Mouse (Mus musculus): ENCODE results near the gene Ppp2r5a. TPM values are rescaled to one million over a fixed set of nuclear protein-coding genes. Genes with fewer than 3 reads are reported as not detected.

Ppp2r5a gene
- polyA plus RNA-seq, 1 experiment = 15.9 TPM

DNA sequence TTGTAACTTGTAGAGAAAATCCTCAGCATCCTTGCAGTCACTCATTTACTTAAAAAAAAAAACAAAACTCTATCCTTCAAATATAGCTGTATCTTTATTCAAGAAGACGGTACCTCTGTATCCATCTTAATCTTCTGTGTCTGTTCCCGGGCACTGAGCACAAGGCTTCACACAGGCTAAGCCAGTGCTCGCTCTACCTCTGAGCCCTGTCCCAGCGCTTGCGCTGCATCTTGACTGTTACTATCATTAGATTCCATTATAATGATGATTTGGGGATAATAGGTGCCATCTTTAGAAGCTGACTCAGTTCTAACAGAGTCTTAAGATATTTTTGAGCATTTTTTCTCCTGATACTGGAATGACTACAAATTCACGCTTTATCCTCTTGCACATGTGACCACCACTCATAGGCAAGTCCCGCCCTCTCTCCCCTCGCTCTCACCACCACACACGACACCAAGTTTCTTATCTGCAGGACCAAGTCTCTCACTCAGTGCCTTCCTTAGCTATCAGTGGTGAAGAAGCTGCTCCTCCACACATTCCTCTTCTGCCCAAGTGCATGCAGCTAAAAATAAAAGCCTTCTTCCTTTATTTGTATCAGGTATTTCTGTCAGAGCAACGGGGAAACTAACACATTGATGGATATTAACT, 28.0 kb downstream of the Ppp2r5a start:
- DNase-seq (ENCODE audit: low read depth) = no peak
- TF ChIP-seq CTCF (IDR thresholded peaks at IDR 0.05; ENCODE audit: borderline replicate concordance, extremely low read depth, insufficient read depth, insufficient read length) (no peak), POLR2A (IDR thresholded peaks at IDR 0.05; ENCODE audit: borderline replicate concordance, extremely low read depth, insufficient read depth, insufficient read length, poor library complexity, severe bottlenecking) (no peak)

DNA sequence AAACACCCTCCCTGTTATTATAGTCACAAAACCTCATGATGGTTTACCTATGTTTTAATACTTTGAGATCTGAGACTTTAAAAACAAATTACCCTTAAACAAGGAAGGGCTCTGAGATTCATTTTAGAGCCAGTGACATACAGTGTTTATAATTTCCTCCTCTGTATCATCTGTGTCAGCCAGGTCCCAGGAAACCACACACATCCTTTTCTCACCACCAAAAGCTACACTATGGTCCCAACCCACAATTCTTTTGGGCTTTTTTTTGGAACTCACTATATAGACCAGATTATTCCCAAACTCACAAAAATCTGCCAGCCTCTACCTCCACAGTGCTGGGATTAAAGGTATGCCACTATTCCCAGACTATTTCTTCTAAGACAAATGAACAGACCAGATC, 33.9 kb downstream of the Ppp2r5a start:
- TF ChIP-seq CTCF (IDR thresholded peaks at IDR 0.05; ENCODE audit: borderline replicate concordance, extremely low read depth, insufficient read depth, insufficient read length) = no peak
- DNase-seq (ENCODE audit: low read depth) = no peak

DNA sequence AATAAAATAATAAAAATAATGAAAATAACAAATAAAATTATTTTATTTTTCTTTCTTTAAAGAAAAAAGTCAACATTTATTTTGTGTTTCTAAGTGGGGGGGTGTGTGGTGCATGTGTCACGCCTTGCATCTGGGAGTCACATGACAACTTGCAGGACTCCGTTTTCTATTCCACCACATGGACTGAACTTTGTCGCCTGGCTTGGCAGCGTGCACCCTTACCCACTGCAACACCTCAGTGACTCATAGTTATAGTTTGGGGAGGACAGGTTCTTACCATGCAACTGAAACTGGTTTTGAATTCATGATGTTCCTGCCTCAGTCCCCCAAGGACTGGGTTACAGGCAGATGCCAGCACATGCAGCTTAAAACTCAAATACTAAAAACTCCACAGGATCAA, 34.9 kb downstream of the Ppp2r5a start:
- TF ChIP-seq POLR2A (IDR thresholded peaks at IDR 0.05; ENCODE audit: borderline replicate concordance, extremely low read depth, insufficient read depth, insufficient read length, poor library complexity, severe bottlenecking) (no peak), CTCF (IDR thresholded peaks at IDR 0.05; ENCODE audit: borderline replicate concordance, extremely low read depth, insufficient read depth, insufficient read length) (no peak)
- no peak for DNase-seq (ENCODE audit: low read depth)

DNA sequence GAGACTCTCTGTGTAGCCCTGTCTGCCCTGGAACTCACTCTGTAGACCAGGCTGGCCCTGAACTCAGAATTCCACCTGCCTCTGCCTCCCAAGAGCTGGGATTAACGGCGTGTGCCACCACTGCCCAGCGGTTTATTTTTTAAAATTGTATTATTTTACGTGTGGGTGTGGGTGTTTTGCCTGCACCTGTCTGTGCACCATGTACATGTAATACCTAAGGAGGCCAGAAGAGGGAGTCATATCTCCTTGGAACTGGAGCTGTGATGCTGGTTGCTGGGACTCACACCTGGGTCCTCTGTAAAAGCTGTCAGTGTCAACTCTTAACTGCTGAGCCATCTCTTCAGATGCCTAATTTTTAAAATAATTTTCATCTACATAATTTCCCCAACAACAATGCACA, 38.6 kb downstream of the Ppp2r5a start:
- TF ChIP-seq POLR2A (IDR thresholded peaks at IDR 0.05; ENCODE audit: borderline replicate concordance, extremely low read depth, insufficient read depth, insufficient read length, poor library complexity, severe bottlenecking) = no peak
- peak; percentile 39; the same call in 1 of the 2 replicates for TF ChIP-seq CTCF (IDR thresholded peaks at IDR 0.05; ENCODE audit: borderline replicate concordance, extremely low read depth, insufficient read depth, insufficient read length)
- DNase-seq (ENCODE audit: low read depth) = no peak

DNA sequence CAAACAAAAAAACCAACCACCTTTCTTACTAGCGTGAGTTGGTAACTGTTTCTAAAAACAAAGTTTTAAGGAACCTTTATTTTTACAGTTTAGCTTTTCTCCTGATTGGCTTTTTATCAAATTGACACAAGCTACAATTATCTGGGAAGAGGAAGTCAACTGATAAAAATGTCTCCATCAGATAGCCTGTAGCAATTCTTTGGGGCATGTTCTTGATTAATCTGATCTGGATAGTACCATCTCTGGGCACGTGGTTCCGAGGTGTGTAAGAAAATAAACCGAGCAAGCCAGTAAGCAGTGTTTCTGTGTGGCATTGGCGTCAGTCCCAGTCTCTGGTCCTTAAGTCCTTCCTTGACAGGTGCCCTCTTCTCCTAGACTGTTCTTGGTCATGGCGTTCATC, 40.7 kb downstream of the Ppp2r5a start:
- DNase-seq (ENCODE audit: low read depth) = no peak
- TF ChIP-seq POLR2A (IDR thresholded peaks at IDR 0.05; ENCODE audit: borderline replicate concordance, extremely low read depth, insufficient read depth, insufficient read length, poor library complexity, severe bottlenecking) (no peak), CTCF (IDR thresholded peaks at IDR 0.05; ENCODE audit: borderline replicate concordance, extremely low read depth, insufficient read depth, insufficient read length) (no peak)

DNA sequence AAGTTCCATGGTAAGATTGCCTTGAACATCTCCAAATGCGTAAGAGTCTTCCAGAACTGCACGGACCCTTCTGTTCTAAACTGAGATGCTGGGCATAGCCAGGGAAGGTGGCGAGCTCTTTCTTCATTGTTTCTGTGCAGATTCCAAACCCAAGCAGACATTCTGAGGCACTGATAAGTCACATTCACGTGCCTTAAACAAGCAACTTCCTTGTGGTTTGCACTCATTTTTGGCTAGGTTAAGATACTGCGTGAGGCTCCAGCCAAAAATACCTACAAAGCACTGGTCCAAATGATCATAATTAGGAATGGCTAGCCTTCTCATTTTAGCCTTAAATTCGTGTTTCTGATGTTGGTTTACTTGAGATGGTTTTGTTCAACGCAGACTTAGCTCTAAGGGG, 43.6 kb downstream of the Ppp2r5a start:
- TF ChIP-seq POLR2A (IDR thresholded peaks at IDR 0.05; ENCODE audit: borderline replicate concordance, extremely low read depth, insufficient read depth, insufficient read length, poor library complexity, severe bottlenecking) (no peak), CTCF (IDR thresholded peaks at IDR 0.05; ENCODE audit: borderline replicate concordance, extremely low read depth, insufficient read depth, insufficient read length) (no peak)
- no peak for DNase-seq (ENCODE audit: low read depth)

DNA sequence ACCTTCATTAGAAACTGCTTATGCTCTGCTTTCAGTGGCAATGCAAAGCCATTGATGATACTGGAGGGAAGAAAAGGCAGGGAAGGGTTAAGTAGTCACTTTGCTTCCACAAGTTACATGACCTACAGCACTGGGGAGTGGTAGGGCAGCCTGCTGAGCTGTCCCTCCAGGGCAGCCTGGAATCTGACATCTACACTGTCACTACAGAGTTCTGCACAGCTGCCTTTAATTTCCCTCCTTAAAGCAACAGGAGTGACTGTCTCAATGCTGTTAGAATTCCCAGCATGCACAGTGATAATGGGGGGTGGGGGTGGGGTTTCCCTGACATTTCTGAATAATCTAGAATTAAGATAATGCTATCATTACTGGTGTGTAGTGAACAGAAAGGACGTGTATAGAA, 46.1 kb downstream of the Ppp2r5a start:
- DNase-seq (ENCODE audit: low read depth) = no peak
- TF ChIP-seq CTCF (IDR thresholded peaks at IDR 0.05; ENCODE audit: borderline replicate concordance, extremely low read depth, insufficient read depth, insufficient read length) (no peak), POLR2A (IDR thresholded peaks at IDR 0.05; ENCODE audit: borderline replicate concordance, extremely low read depth, insufficient read depth, insufficient read length, poor library complexity, severe bottlenecking) (no peak)

DNA sequence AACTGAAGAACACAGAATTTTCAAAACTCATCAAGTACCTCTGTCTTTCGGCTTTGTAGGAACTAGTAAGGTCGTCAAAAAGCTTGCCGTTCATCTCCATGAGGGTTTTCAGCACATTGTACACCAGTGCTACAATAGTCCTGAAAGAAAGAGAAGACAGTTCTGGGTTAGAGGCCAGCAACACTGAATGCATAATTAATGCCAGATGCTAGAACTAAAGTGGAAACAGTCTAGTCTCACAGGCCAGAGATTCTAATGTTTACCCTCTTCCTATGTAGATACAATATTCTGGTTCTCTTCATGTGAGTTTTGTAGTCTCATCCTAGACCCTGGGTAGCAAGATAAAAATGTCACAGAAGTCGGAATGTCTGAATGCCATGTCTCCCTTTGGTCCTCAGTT, 49.2 kb downstream of the Ppp2r5a start:
- TF ChIP-seq POLR2A (IDR thresholded peaks at IDR 0.05; ENCODE audit: borderline replicate concordance, extremely low read depth, insufficient read depth, insufficient read length, poor library complexity, severe bottlenecking) (no peak), CTCF (IDR thresholded peaks at IDR 0.05; ENCODE audit: borderline replicate concordance, extremely low read depth, insufficient read depth, insufficient read length) (no peak)
- DNase-seq (ENCODE audit: low read depth) = no peak

DNA sequence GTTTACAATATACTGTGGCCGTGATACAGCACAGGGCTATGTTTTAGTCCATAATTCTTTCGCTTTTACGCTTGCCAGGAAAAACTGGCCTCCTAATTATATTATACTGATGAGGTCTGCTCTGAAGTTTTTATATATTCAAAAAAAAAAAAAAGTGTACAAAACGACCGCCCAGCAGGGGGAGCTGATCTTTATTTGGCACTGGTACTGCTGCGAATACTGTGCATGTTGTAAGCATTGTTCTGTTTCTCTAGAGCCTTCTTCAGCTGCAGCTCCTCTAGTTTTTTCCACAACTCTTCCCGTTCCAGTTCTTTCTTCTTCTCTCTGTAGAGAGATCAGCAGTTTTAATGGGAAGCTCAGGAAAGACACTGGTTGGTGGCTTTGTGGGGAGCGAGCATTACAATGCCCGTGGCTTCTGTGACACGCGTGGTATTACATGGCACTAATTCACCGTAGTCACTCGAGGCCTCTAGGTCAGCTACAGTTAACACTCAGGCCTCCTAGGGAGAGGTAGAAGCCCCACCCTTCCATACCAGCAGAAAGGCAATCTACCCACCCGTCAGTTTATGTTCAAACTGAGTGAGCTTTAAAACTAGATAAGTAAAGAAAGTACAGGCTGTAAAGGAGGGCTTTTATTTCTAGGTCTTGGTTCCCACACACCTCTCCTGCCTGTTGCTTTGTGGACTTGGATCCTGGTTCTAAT, 50.1 kb downstream of the Ppp2r5a start:
- peak; percentile 52; the same call in 1 of the 2 replicates for TF ChIP-seq CTCF (IDR thresholded peaks at IDR 0.05; ENCODE audit: borderline replicate concordance, extremely low read depth, insufficient read depth, insufficient read length)
- TF ChIP-seq POLR2A (IDR thresholded peaks at IDR 0.05; ENCODE audit: borderline replicate concordance, extremely low read depth, insufficient read depth, insufficient read length, poor library complexity, severe bottlenecking) = no peak
- peak; percentile 80 for DNase-seq (ENCODE audit: low read depth)

DNA sequence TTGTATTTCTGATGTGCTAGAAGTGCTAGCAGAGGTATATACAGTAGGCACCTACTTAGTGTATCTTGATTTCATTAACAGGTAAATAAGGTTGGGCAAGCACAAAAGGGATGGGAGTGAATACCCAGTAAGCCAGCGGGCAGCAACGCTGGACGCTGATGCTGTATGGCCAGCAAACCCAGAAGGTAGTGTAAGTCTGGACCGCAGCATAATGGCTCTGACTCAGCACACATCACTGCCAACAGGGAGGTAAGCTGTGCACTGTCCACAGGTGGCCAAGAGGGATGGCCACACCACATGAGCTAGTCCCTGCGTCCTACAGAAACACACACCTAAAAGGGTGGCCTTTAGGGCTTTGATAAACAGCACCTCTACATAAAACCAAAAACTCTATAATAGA, 52.7 kb downstream of the Ppp2r5a start:
- TF ChIP-seq CTCF (IDR thresholded peaks at IDR 0.05; ENCODE audit: borderline replicate concordance, extremely low read depth, insufficient read depth, insufficient read length) (no peak), POLR2A (IDR thresholded peaks at IDR 0.05; ENCODE audit: borderline replicate concordance, extremely low read depth, insufficient read depth, insufficient read length, poor library complexity, severe bottlenecking) (no peak)
- DNase-seq (ENCODE audit: low read depth) = no peak

DNA sequence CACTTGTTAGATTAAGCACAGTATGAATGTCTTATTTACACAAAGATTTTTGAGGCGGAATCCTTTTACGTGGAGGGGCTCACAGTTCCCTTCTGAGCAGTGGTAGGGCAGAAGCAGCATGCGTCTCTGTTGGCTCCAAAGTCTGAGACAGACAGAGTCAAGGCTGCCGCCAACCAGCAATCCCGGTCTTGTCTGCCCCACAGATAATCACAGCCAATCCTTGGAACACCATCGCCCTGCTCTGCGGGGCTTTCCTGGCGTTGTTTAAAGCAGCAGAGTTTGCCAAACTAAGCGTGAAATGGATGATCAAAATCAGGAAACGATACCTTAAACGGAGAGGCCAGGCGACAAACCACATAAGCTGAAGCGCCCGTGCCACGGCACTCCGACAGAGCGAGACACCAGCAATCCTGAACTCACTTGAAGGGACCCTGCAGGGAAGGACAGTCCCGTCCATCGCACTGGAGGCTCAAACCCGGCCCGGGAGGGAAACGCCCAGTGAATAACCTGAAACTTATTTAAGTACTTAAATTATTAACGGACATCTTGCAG, 53.5 kb downstream of the Ppp2r5a start:
- TF ChIP-seq CTCF (IDR thresholded peaks at IDR 0.05; ENCODE audit: borderline replicate concordance, extremely low read depth, insufficient read depth, insufficient read length) (no peak), POLR2A (IDR thresholded peaks at IDR 0.05; ENCODE audit: borderline replicate concordance, extremely low read depth, insufficient read depth, insufficient read length, poor library complexity, severe bottlenecking) (no peak)
- DNase-seq (ENCODE audit: low read depth) = peak; percentile 15

DNA sequence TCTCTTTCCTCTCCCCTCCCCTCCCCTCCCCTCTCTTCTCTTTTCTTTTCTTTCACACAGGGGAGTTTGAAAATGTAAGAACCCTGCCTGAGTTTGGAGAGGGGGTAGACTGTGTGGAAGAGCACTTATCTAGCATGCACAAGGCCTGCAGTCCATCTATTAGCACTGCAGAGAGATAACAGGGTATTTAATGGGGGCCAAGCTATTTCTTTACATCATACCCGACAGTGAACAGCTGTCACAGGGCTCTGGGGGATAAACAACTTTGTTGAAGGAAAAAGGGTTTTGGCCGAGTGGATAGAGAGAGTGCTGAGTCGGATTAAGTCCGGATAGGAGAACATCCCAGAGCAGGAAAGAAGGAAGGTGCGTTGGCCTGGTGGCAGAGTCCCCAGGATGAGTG, 54.1 kb downstream of the Ppp2r5a start:
- TF ChIP-seq CTCF (IDR thresholded peaks at IDR 0.05; ENCODE audit: borderline replicate concordance, extremely low read depth, insufficient read depth, insufficient read length) = no peak
- no peak for TF ChIP-seq POLR2A (IDR thresholded peaks at IDR 0.05; ENCODE audit: borderline replicate concordance, extremely low read depth, insufficient read depth, insufficient read length, poor library complexity, severe bottlenecking)
- DNase-seq (ENCODE audit: low read depth) = no peak

Measured in brain, embryonic 14.5 days (tissue).